Mouse (Mus musculus) kidney, adult 2 months (tissue): ENCODE measurements at regions not wholly inside any gene's neighbourhood (a gene's known extent, or its start where the extent isn't known, plus 50 kb on each side); places are given as distances from the start of the nearest gene placed in this dataset.
A peak's percentile ranks its signal among the peaks of the same experiment; 100 is the strongest.

Experiments
- DNase-seq: peaks from one replicate; pipeline ENCODE4 v3.0.0; 2021
- H3K27ac ChIP-seq: fragments of 200-500 bp; 2 replicates; pipeline ENCODE4 v1.5.1; 2012; ENCODE audit warnings: low read depth, low read length, control low read depth, inconsistent platforms; ENCODE audit not compliant: insufficient read depth
- H3K27me3 ChIP-seq: fragments of 200-500 bp; replicated peaks from 2 replicates; pipeline ENCODE4 v1.6.1; 2012; ENCODE audit warnings: mild to moderate bottlenecking, moderate library complexity, low read length, inconsistent platforms; ENCODE audit not compliant: control insufficient read depth, insufficient read depth
- H3K36me3 ChIP-seq: fragments of 200-500 bp; 2 replicates; pipeline ENCODE4 v1.6.1; 2012; ENCODE audit warnings: mild to moderate bottlenecking, moderate library complexity, low read length, inconsistent platforms; ENCODE audit not compliant: control insufficient read depth, insufficient read depth
- H3K4me1 ChIP-seq: fragments of 200-500 bp; 2 replicates; pipeline ENCODE4 v1.6.1; 2011; ENCODE audit warnings: low read length; ENCODE audit not compliant: control insufficient read depth, insufficient read depth
- H3K4me3 ChIP-seq: fragments of 200-500 bp; 2 replicates; pipeline ENCODE4 v1.5.1; 2011; ENCODE audit warnings: mild to moderate bottlenecking, low read depth, low read length, control low read depth; ENCODE audit not compliant: insufficient read depth
- CTCF ChIP-seq: fragments of 200-500 bp; conservative IDR thresholded peaks from 2 replicates; pipeline ENCODE4 v1.5.1; 2011; ENCODE audit warnings: low read depth, mild to moderate bottlenecking, control low read depth, low read length, moderate library complexity, mixed read lengths; ENCODE audit not compliant: insufficient read depth, insufficient read length
- POLR2A ChIP-seq: fragments of 200-500 bp; IDR thresholded peaks from one replicate; pipeline ENCODE4 v1.6.1; 2011; ENCODE audit warnings: low read depth, low read length, control low read depth
- WGBS: fragments of 180-500 bp; shearing (Covaris S2); methylation state at CpG from one replicate; pipeline ENCODE4 v1.1.7; 2018; 5-methylcytosine and 5-hydroxymethylcytosine counted together

DNA sequence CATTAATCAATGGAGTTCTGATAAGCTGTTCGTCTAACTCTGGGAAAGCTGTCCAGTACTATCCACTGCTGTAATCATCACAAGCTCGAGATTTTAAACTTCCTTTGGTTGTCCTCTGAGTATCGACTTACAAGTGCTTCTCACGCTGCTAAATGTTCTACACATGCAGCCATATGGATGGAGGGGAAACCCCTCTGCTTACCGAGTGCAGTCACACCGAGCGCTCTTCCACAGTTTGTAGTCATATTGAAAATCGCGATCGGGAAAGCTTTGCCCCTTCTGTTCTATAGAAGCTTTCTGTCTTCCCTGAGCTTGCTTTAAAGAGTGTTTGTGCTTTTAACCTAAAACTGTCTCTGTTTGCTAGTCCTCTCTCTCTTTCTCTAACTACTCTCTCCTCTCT is 57.8 kb downstream of the Degs1 start:
- TF ChIP-seq POLR2A (no peak), CTCF (no peak)
- WGBS, result 75% methylated on average over 10 of the region's 10 CpGs
- DNase-seq, result no peak
- Histone ChIP-seq H3K27me3 (no peaks in the 10 kb centered on the region), H3K36me3 (no peaks in the 10 kb centered on the region), H3K4me1 (no peaks in the 10 kb centered on the region), H3K27ac (no peak overlapping the region), H3K4me3 (no peak overlapping the region)

DNA sequence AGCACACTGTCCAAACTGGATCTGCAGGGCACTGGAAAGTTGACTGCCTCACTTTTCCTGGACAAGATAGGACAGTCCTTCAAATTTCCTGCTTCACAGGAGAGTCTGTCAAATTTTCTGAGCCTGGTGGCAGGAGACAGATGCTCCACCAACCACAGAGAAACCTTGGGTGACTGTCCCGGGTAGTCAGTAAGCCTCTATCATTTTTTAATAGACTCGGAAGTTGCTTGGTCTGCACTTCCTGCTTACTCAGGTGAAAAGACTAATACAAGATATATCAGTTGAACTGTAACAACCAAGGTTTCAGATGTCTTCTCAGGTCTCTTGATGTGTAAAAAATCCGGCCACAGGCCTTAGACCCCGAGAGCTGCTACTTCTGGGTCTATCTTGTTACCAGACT is 58.8 kb downstream of the Degs1 start:
- DNase-seq, result peak; percentile 29
- no peaks in the 10 kb centered on the region for H3K36me3 ChIP-seq
- H3K4me1 ChIP-seq, result no peaks in the 10 kb centered on the region
- H3K4me3 ChIP-seq, result no peak overlapping the region
- TF ChIP-seq CTCF (no peak), POLR2A (no peak)
- no peaks in the 10 kb centered on the region for H3K27me3 ChIP-seq
- H3K27ac ChIP-seq, result no peak overlapping the region
- 35% methylated on average over 4 of the region's 4 CpGs for WGBS
